Mouse (Mus musculus) layer of hippocampus, postnatal 25 days (tissue): ENCODE data around the gene Ssbp3. TPM values are rescaled to one million over a fixed set of nuclear protein-coding genes. Genes with fewer than 3 reads are reported as not detected.

Experiments
- DNase-seq, 2 experiments: peaks; one replicate each; pipeline ENCODE4 v3.0.0; 2022; ENCODE audit warnings: mixed read lengths in 2 of 2, low spot score in 1 of 2; ENCODE audit errors: extremely low spot score in 1 of 2
- total RNA-seq, 2 experiments: library from RNA; stranded (reverse); gene quantifications; 2 replicates each; pipeline ENCODE4 v1.2.3; 2021

Gene Ssbp3
- total RNA-seq, 2 experiments from 2014 or later: 147 to 150 TPM

- DNase-seq: no peak
Measured at GRCm38 (mm10) chr4:106982344-106983121, 72.0 kb downstream of the Ssbp3 start.

GRCm38 (mm10) chr4:106983908-106984515, 73.5 kb downstream of the Ssbp3 start:
- DNase-seq: no peak

- DNase-seq: no peak
Measured at GRCm38 (mm10) chr4:106985289-106985688, 74.8 kb downstream of the Ssbp3 start.

GRCm38 (mm10) chr4:106985899-106986832, 75.7 kb downstream of the Ssbp3 start:
- DNase-seq: no peak

GRCm38 (mm10) chr4:106987725-106988364, 77.3 kb downstream of the Ssbp3 start:
- peak; percentile 55 to 66 for DNase-seq

- DNase-seq: no peak
Measured at GRCm38 (mm10) chr4:106988886-106989225, 78.4 kb downstream of the Ssbp3 start.

GRCm38 (mm10) chr4:106989226-106989983, 78.9 kb downstream of the Ssbp3 start:
- DNase-seq: no peak

- no peak for DNase-seq
Measured at GRCm38 (mm10) chr4:106993053-106993452, 82.6 kb downstream of the Ssbp3 start.

- no peak for DNase-seq
Measured at GRCm38 (mm10) chr4:106994252-106994651, 83.8 kb downstream of the Ssbp3 start.

- no peak for DNase-seq
Measured at GRCm38 (mm10) chr4:106995069-106995468, 84.6 kb downstream of the Ssbp3 start.

GRCm38 (mm10) chr4:106995513-106995912, 85.0 kb downstream of the Ssbp3 start:
- no peak for DNase-seq

GRCm38 (mm10) chr4:106996305-106997076, 86.0 kb downstream of the Ssbp3 start:
- DNase-seq: no peak

GRCm38 (mm10) chr4:107001259-107001810, 90.8 kb downstream of the Ssbp3 start:
- no peak for DNase-seq

- DNase-seq: no peak
Measured at GRCm38 (mm10) chr4:107001916-107002488, 91.5 kb downstream of the Ssbp3 start.

GRCm38 (mm10) chr4:107002517-107003165, 92.1 kb downstream of the Ssbp3 start:
- DNase-seq: no peak

- DNase-seq: no peak
Measured at GRCm38 (mm10) chr4:107003199-107003598, 92.7 kb downstream of the Ssbp3 start.

GRCm38 (mm10) chr4:107003786-107004185, 93.3 kb downstream of the Ssbp3 start:
- no peak for DNase-seq

- no peak for DNase-seq
Measured at GRCm38 (mm10) chr4:107004346-107004745, 93.8 kb downstream of the Ssbp3 start.
